Mouse (Mus musculus) urinary bladder, adult 2 months (tissue): ENCODE results near the gene Ppard. TPM values are rescaled to one million over a fixed set of nuclear protein-coding genes. Genes with fewer than 3 reads are reported as not detected.
A peak's percentile ranks its signal among the peaks of the same experiment; 100 is the strongest.

Source experiments
- DNase-seq: peaks from one replicate; pipeline ENCODE4 v3.0.0; 2022; ENCODE audit warnings: low spot score
- polyA plus RNA-seq: library from polyadenylated mRNA; depleted of rRNA; stranded (reverse); fragments of >200 nt; gene quantifications from 2 replicates; pipeline ENCODE4 v1.2.3, GENCODE M21; 2012

The Ppard gene
- polyA plus RNA-seq, 1 experiment, result 23.8 TPM

DNA sequence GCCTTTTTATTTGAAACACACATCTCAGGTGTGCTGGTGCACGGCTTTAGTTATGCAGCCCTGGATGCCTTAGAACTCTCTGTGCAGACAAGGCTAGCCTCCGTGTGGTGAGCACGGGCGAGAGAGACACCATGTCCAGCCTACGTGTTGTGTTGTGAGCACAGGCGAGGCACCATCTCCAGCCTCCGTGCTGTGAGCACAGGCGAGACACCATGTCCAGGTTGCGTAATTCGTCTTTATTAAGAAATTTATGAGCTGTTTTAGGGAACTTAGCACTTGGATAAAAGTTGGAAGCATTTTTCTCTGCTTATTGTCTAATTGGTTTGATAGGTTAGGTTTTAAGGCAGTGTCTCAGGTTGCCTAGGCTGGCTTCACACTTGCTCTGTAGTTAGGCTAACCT lies 50.7 kb downstream of the Ppard start:
- no peak for DNase-seq

- DNase-seq, result no peak
Observed at GRCm38 (mm10) chr17:28286133-28286532, 53.6 kb downstream of the Ppard start.

GRCm38 (mm10) chr17:28286964-28287363 lies 54.5 kb downstream of the Ppard start:
- no peak for DNase-seq

- no peak for DNase-seq
Observed at GRCm38 (mm10) chr17:28287578-28287977, 55.1 kb downstream of the Ppard start.

GRCm38 (mm10) chr17:28287980-28288379 lies 55.5 kb downstream of the Ppard start:
- DNase-seq, result no peak

DNA sequence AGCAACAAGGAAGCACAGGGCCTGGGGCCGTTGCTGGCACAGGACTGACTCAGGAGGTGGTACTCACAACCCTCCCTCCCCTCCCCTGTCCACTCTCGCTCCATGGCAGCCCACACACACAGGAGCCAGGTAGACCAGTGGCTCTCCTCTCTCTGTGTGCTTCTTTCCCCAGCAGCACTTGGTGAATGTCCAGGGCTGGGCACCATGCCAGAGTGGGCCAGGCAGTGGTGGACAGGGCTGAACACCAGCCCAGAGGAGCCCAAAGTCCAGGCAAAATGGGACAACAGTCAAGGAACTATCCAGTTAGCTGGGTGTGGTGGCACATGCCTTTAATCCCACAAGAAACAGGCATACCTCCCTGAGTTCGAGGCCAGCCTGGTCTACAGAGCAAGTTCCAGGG lies 57.8 kb downstream of the Ppard start:
- peak; percentile 58 for DNase-seq

DNA sequence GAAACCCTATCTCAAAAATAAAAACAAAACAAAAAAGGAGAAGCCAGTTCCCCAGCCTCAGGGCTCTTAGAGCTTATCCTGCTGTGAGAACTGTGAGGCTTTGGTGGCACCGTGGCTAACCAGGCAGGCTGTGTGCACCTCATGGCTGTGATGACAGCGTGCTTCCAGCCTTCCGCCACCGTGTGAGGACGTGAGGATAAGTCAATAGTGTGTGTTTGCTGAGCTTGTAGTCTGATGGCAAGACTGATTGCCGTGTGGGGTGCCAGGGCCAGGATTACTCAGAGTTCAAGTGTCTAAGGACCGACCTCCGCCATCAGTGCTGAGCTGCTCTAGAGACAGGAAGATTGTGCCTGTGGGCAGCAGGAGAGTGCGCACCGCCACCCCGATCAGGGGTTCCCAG lies 58.2 kb downstream of the Ppard start:
- no peak for DNase-seq

DNA sequence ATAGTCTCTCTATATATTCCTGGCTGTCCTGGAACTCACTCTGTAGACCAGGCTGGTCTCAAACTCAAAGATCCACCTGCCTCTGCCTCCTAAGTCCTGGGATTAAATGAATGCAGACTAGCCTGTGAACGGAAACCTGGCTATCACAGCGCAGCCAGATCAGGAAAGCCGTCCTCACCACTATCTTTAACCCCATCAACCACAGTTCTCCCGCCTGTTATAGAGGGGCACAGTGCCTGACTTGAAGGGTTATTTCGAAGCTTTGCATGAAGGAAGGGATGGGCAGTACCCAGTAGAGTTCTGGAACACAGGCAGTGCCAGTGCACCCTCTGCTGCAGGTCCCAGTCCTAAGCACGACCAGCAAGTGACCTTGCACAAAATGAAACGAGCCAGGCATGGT lies 58.8 kb downstream of the Ppard start:
- no peak for DNase-seq

DNA sequence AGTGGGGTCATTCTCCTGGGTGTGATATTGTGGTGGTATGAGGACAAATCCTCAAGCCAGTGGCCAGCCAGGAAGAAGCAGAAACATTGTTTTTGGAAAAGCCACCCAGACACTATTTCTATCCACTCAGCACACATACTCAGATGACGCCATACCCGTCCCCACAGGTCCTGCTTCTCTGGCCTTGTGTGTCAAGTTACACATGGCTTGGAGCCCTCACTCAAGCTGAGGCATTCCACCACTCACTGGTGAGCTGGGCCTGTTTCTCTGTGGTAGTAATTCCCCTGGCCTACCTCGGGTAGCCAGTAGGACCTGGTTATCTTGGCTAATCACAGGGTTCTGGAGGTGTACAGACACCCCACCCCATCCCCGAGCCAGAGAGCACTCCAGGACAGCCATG lies 61.2 kb downstream of the Ppard start:
- no peak for DNase-seq

- DNase-seq, result no peak
Observed at GRCm38 (mm10) chr17:28294449-28295333, 62.2 kb downstream of the Ppard start.

DNA sequence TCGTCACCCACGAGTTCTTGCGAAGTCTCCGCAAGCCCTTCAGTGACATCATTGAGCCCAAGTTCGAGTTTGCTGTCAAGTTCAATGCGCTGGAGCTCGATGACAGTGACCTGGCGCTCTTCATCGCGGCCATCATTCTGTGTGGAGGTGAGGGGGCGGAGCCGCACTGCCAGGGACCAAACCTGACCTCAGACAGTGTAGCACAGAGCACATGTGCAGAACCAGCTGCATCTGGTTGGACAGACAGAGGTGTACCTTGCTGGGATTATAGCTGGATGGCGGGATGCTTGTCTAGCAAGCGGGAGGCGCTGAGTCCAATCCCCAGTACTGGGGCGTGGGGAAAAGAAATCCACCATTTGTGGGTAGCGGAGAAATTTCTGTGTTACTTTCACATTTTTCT lies 66.4 kb downstream of the Ppard start:
- DNase-seq, result no peak

DNA sequence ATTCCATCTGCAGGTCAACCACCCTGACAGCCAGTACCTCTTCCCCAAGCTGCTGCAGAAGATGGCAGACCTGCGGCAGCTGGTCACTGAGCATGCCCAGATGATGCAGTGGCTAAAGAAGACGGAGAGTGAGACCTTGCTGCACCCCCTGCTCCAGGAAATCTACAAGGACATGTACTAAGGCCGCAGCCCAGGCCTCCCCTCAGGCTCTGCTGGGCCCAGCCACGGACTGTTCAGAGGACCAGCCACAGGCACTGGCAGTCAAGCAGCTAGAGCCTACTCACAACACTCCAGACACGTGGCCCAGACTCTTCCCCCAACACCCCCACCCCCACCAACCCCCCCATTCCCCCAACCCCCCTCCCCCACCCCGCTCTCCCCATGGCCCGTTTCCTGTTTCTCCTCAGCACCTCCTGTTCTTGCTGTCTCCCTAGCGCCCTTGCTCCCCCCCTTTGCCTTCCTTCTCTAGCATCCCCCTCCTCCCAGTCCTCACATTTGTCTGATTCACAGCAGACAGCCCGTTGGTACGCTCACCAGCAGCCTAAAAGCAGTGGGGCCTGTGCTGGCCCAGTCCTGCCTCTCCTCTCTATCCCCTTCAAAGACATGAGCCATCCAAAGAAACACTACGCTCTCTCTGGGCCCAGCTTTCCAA lies 67.3 kb downstream of the Ppard start:
- no peak for DNase-seq

GRCm38 (mm10) chr17:28300323-28300722 lies 67.8 kb downstream of the Ppard start:
- no peak for DNase-seq

DNA sequence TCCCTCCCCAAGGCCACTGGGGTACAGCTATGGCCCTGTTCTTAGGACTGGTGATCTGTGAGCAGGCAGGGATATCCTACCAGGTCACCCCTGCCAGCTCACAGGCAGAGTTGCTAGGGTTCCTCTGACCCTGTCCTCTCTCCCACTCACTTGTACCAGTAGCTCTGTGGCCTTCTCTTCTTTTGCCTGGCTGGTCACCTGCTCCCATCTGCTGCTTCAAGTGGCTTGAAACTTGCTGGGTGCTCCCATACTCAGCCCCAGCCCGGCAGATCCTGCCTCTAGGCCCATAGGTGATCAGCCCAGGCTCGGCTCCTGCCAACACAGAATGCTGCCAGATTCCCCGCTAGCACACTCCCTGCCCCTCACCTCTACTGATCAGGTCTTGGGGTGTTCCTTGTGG lies 68.3 kb downstream of the Ppard start:
- no peak for DNase-seq

- DNase-seq, result no peak
Observed at GRCm38 (mm10) chr17:28305172-28305571, 72.7 kb downstream of the Ppard start.

- peak; percentile 66 for DNase-seq
Observed at GRCm38 (mm10) chr17:28308297-28309195, 76.0 kb downstream of the Ppard start.

DNA sequence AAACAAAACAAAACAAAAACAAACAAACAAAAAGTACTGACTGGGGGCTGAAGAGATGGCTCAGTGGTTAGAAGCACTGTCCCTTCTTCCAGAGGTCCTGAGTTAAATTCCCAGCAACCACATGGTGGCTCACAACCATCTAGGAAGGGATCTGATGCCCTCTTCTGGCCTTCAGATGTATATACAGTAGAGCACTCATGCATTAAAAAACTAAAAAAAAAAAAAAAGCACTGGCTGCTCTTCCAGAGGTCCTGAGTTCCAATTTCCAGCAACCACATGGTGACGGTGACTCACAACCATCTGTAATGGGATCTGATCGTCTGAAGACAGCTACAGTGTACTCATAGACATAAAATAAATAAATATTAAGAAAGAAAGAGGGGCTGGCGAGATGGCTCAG lies 78.3 kb downstream of the Ppard start:
- DNase-seq, result no peak

GRCm38 (mm10) chr17:28311366-28312132 lies 79.0 kb downstream of the Ppard start:
- no peak for DNase-seq

DNA sequence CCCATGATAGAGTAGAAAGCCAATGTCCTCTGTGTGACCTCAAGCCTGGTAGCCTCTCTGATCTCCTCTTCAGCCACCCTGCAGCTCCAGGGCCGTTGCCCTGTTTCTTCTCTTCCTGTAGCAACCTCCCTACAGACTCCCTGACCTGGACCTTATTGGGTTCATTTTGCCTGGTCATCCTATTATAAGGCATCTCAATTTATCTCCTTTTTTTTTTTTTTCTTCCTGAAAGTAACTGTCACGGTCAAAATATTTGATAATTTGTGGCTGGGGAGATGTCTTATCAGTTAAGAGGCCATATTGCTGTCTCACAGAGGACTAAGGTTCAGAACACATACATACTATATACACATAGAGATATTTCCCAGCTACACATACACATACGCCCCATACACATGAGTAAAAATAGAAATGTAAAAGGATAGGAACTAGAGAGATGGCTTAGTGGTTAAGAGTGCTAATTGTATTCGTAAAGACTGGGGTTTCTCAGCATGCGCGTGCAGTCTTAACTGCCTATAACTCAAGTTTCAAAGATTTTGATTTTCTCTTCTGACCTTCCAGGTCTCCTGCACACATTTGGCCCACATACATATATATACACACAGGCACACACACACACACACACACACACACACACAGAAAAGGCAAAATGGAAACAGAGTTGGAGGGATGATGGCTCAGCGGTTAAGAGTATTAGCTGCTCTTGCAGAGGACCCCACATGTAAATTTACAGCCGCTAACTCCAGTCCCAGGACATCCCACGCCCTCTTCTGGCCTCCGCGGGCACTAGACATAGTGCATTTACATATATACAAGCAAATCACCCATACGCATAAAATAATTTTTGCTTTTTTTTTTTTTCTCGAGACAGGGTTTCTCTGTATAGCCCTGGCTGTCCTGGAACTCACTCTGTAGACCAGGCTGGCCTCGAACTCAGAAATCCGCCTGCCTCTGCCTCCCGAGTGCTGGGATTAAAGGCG lies 80.0 kb downstream of the Ppard start:
- no peak for DNase-seq

DNA sequence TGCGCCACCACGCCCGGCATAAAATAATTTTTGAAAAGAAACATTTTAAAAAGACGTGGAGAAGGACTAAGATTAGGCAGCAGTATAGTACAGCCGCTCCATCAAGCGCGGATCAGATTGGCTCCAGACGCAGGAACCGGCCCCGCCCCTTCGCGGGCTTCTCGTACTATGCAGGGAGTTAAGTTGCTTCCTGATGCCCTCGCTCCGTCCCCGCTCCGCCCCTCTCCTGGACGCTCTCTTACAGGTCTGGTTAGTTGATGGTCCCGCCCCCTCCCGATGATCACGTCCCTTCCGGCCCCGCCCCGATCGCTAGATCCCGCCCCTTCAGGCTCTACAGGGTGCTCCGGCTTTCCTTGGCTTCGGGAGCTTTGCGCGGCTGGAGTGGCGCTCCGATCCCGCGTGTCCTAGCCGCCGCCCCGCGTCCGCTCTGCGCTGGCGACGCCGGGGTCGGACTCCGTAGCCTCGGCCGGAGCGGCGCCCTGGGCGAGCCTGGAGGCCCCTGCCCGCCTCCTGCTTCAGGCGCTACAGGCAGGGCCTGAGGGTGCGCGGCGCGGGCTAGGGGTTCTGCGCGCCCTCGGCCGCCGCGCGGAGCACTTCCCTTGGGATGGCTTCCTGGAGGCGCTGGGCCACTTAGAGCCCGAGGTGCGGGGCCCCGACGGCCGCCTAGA lies 80.8 kb downstream of the Ppard start, which contains the start of gene Fance:
TSS of gene Fance (plus strand) at position 308 of the 668 bp plus-strand sequence.
- peak; percentile 70 for DNase-seq
